Mouse (Mus musculus): ENCODE measurements around the gene Fkbp1a. TPM values are rescaled to one million over a fixed set of nuclear protein-coding genes. Genes with fewer than 3 reads are reported as not detected.

Fkbp1a gene
- 581 and 591 TPM in 2 replicates for polyA plus RNA-seq (2016; fragmentation: Nextera tagmentation; extraction: Ambion mirVana)

DNA sequence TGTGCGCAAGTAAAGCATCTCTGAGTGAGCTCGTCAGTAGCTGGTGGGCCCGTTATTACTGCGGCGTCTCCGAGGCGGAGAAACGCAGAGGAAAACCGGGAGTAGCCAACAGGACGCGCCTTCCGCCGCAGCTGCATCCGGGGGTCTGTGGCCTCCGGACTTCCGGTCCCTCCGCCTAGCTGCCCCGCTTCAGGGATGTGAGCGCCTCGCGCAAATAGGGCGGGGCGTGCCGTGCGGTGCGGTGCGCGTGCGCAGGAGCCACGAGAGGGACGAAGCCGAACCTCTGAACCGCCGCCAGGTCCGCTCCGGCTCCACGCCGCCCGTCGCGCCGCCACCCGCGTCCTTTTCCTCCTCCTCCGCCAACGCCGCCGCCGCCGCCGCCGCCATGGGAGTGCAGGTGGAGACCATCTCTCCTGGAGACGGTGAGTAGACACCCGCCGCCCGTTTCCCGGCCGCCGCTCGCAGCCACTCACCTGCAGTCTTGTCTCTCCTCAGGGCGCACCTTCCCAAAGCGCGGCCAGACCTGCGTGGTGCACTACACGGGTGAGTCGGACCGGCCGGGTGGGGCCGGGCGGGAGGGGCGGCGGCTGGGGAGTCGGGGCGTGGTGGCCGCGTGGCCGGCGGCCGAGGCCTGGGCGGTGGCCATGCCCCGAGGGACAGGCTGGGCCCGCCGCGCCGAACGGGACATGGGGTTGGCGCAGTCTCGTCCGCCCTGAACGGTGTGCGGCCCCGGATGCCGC is at the start of gene Fkbp1a:
Gene Fkbp1a (plus strand): TSS at position 161 of the 740 bp plus-strand sequence.
- WGBS: under 1% methylated on average over 89 of the region's 93 CpGs
- peak within 1 kb of the TSS; percentile 97 for H3K27ac ChIP-seq (replicated peaks)
- peaks cover 35% of the 10 kb centered on the region for H3K4me1 ChIP-seq
- H3K9me3 ChIP-seq (replicated peaks): no peaks in the 10 kb centered on the region
- H3K36me3 ChIP-seq: peaks cover 33% of the 10 kb centered on the region
- H3K4me3 ChIP-seq: peak within 1 kb of the TSS; percentile 98
- DNase-seq (ENCODE audit: low spot score): peak; percentile 96
- H3K27me3 ChIP-seq (ENCODE audit: low read depth, poor library complexity, severe bottlenecking): no peaks in the 10 kb centered on the region

DNA sequence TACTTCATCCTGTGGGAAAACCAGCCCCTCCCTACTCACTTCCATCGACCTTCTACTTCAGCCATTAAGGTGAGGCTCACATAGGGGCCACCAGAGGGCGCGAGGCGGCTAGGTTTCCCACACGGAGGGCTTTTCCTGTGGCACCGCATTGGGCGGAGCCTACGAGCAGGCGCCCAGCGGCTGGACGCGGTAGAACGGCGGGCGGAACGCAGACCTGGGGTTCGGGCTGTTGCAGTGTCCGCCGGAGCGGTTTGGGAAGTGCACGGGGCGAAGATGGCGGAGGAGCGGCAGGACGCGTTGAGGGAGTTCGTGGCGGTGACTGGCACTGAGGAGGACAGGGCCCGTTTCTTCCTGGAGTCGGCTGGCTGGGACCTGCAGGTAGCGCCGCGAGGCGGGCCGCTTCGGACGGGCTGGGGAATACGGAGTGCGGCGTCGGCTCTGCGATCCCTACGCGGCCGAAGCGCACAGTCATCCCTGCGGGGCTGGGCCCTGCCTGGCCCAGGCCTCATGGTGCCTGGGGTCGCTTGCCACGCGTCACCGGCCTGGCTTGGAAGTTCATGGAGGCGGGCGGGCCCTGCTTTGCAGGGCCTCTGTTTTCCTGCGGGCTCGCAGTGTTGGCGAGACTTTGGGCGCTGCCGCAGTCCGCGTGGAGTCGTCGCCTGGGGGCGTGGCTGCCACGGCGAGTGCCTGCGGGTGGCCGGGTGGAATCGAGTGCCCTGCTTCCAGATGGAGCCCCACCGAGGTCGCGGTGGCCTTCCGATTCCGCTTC is 48.1 kb upstream of the Fkbp1a start, which contains the start of gene Nsfl1c:
Gene Nsfl1c (plus strand): TSS at position 148 of the 769 bp plus-strand sequence.
- Histone ChIP-seq H3K4me1 (peaks cover 12% of the 10 kb centered on the region), H3K27me3 (ENCODE audit: low read depth, poor library complexity, severe bottlenecking) (no peaks in the 10 kb centered on the region), H3K27ac (replicated peaks) (peak within 1 kb of the TSS; percentile 90), H3K9me3 (replicated peaks) (no peaks in the 10 kb centered on the region), H3K4me3 (peak within 1 kb of the TSS; percentile 96), H3K36me3 (peaks cover 29% of the 10 kb centered on the region)
- WGBS: under 1% methylated on average over 73 of the region's 73 CpGs
- DNase-seq (ENCODE audit: low spot score): peak; percentile 95

DNA sequence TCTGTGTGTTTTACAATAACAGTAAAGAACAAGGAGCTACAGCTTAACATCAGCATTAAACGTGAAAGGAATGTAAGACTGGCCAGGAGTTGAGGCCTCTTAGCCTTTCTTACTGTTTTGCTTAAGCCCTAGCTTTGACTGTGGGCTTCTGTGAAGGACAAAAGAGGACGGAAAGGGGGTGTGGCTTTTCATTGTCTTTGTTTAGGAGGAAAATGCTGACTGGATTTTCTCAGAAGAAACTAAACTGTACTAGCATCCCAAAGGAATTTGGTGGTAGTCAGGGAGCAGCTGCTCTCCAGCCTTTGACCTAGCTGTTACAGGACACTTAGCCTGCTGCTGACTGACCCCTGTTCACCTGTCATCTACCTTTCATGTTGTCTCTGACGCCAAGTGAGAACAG is 43.9 kb upstream of the Fkbp1a start:
- no peak for DNase-seq (ENCODE audit: low spot score)
- Histone ChIP-seq H3K4me3 (no peak overlapping the region), H3K27me3 (ENCODE audit: low read depth, poor library complexity, severe bottlenecking) (no peaks in the 10 kb centered on the region), H3K4me1 (peaks cover 12% of the 10 kb centered on the region), H3K36me3 (peaks cover 71% of the 10 kb centered on the region), H3K27ac (replicated peaks) (no peak overlapping the region), H3K9me3 (replicated peaks) (no peaks in the 10 kb centered on the region)
- WGBS: 53% methylated on average over 3 of the region's 3 CpGs

DNA sequence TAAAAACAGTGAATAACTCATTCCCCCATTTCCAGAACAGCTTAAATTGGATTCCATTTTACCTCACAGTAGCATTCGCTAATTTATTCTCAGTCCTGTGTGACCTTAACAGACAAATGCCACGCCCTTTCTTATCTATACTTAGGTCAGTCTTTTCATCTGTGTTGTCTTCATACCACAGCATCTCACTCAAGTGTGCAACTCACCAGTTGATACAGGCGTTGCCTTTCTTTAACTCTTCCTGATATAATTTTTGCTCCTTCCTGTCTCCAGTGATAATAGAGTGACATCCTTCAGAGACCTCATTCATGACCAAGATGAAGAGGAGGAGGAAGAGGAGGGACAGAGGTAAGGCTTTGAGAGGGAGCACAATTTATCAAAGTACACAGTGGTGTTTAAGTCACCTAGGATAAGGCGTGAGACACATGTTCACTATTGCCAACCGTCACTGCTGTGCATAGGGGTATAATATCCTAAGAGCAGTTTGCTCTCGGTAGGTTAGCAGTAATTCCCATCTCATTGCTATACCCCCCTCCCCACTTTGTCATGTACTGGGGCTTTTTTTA is 41.8 kb upstream of the Fkbp1a start:
- no peak overlapping the region for H3K27ac ChIP-seq (replicated peaks)
- no peak for DNase-seq (ENCODE audit: low spot score)
- H3K4me3 ChIP-seq: no peak overlapping the region
- peaks cover 92% of the 10 kb centered on the region for H3K36me3 ChIP-seq
- no peaks in the 10 kb centered on the region for H3K9me3 ChIP-seq (replicated peaks)
- 92% methylated on average over 6 of the region's 6 CpGs for WGBS
- peaks cover 3% of the 10 kb centered on the region; the same call in 1 of the 2 replicates for H3K4me1 ChIP-seq
- H3K27me3 ChIP-seq (ENCODE audit: low read depth, poor library complexity, severe bottlenecking): no peaks in the 10 kb centered on the region

DNA sequence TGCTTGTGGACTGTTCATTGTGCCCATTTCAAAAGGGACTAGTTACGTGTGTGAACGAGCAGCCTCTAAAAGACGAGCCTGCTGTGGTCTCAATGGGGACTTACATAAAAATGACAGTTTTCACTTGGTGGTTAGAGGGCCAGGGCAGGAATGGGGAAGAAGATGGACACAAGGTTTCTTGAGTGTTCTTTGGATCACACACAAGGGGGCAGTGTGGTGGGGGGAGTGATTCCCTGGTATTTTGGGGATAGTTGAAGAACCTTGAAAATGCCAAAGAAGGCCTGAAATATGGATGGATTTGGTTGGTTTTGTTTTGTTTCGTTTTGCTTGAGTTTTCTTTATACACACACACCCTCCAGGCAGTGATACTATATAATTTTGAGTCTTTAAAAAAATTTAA is 38.1 kb upstream of the Fkbp1a start:
- Histone ChIP-seq H3K27me3 (ENCODE audit: low read depth, poor library complexity, severe bottlenecking) (no peaks in the 10 kb centered on the region), H3K27ac (replicated peaks) (no peak overlapping the region), H3K4me3 (no peak overlapping the region), H3K36me3 (peaks cover 99% of the 10 kb centered on the region), H3K9me3 (replicated peaks) (no peaks in the 10 kb centered on the region), H3K4me1 (no peaks in the 10 kb centered on the region)
- WGBS: 92% methylated on average over 4 of the region's 4 CpGs
- DNase-seq (ENCODE audit: low spot score): no peak

DNA sequence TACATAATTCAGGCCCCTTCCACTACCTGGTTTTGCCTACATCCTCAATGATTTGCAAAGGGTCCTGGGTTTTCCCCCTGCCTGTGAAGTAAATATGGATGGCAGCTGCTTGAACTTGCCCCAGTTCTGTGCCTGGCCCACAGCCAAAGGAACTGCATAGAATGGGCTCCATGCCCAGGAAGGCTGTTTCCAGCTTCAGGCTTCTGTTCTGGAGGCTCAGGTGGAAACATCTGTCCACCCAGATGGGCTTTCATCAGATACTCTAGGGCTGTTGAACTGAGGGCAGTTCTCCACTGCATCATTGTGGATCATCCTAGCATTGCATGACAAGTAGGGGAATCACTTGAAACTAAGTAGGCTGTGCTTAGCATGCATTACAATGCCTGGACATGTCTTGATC is 30.1 kb upstream of the Fkbp1a start:
- Histone ChIP-seq H3K4me3 (no peak overlapping the region), H3K9me3 (replicated peaks) (no peaks in the 10 kb centered on the region), H3K36me3 (peaks cover 99% of the 10 kb centered on the region), H3K27ac (replicated peaks) (no peak overlapping the region), H3K27me3 (ENCODE audit: low read depth, poor library complexity, severe bottlenecking) (no peaks in the 10 kb centered on the region), H3K4me1 (no peaks in the 10 kb centered on the region)
- no peak for DNase-seq (ENCODE audit: low spot score)

DNA sequence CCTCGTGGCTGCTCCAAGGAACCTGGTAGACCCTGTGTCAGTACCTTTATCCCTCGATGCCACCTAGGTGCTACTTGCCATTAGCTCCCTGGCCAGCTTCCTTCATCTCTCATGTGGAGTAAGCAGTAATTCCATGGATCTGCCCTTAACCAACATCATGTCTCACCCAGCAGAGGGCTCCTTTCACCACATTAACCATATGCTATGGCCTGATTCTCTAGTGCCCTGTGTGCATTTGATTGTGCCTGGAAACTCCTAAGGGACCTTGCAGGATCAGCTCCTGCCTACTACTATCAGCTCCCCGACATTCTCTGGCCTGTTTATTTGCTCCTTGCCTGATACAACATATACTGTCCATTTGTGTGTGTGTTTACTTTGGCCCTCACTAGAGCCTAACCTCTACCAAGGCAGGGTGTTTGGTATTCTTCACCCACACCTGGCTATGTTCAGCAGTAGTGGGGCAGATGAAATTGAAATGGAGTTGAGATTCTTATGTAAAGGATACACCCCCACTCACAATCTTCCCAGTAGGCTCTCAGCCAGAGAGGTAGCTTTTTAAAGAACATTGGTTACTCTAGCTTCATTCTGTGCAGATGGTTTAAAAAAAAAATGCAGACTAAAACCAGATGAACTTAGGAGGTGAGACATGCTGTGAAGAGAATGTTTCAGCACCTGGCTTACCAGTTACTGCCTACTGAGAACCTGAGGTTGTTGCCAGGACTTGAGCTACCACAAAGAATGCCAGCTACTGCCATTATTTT is 28.6 kb upstream of the Fkbp1a start:
- Histone ChIP-seq H3K27me3 (ENCODE audit: low read depth, poor library complexity, severe bottlenecking) (no peaks in the 10 kb centered on the region), H3K27ac (replicated peaks) (no peak overlapping the region), H3K36me3 (peaks cover 92% of the 10 kb centered on the region), H3K4me3 (no peak overlapping the region), H3K4me1 (no peaks in the 10 kb centered on the region), H3K9me3 (replicated peaks) (no peaks in the 10 kb centered on the region)
- DNase-seq (ENCODE audit: low spot score): no peak
- 92% methylated on average over 3 of the region's 3 CpGs for WGBS

DNA sequence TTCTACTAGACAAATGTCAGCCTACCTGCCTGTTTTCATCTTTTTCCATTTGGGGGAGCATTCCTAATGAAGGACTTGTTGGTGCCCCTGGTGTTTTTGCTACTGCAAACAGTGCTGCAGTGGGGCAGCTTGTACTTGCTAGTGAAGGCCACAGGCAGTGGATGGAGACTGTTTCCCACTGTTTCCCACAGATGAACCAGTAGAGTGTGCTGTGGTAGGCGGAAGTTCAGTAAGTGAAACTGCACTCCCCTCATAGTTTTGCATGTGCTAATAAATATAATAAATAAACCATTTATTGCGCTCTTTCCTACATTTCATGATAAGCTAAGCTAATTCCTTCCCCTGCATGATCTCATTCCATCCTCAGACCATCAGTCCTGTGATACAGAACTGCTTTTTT is 23.3 kb upstream of the Fkbp1a start:
- Histone ChIP-seq H3K9me3 (replicated peaks) (no peaks in the 10 kb centered on the region), H3K4me3 (no peak overlapping the region), H3K4me1 (no peaks in the 10 kb centered on the region), H3K36me3 (peaks cover 65% of the 10 kb centered on the region), H3K27ac (replicated peaks) (no peak overlapping the region), H3K27me3 (ENCODE audit: low read depth, poor library complexity, severe bottlenecking) (no peaks in the 10 kb centered on the region)
- 87% methylated on average over 2 of the region's 2 CpGs for WGBS
- DNase-seq (ENCODE audit: low spot score): no peak

DNA sequence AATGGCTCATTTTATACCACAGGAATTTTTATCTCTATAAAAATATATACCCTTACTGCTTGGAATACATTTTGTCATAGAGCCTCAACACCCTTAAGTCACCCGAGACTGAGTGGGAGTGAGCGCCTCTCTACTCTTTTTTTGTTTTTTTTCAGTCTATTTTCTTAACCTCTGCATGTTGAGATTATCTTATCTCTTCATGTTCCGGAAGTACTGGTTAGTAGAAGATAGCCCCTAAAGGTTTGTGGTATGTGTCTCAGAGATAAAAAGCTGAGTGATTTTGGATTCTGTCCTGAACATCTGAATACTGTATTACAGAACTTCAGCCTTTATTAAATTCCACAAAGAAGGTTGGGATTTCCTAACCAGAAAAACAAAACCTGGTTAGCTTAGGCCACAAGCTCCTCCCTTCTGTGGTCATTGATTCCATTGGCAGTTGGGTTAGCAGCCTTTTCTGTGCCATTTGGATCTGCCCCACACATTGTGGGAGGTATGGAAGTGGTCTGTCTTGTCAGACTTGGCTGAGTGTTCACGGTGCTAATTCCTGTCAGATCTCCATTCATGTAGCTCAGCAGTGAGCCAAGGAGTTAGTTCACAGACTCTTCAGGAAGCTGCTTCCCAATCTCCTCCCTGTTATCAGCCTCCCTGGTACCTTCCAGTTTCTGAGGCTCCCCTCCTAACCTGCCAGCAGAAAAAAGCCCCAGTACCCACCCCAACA is 17.8 kb upstream of the Fkbp1a start:
- 72% methylated on average over 4 of the region's 4 CpGs for WGBS
- H3K9me3 ChIP-seq (replicated peaks): no peaks in the 10 kb centered on the region
- DNase-seq (ENCODE audit: low spot score): no peak
- H3K36me3 ChIP-seq: peaks cover 20% of the 10 kb centered on the region
- H3K4me3 ChIP-seq: no peak overlapping the region
- H3K4me1 ChIP-seq: no peaks in the 10 kb centered on the region
- no peak overlapping the region for H3K27ac ChIP-seq (replicated peaks)
- H3K27me3 ChIP-seq (ENCODE audit: low read depth, poor library complexity, severe bottlenecking): no peaks in the 10 kb centered on the region

DNA sequence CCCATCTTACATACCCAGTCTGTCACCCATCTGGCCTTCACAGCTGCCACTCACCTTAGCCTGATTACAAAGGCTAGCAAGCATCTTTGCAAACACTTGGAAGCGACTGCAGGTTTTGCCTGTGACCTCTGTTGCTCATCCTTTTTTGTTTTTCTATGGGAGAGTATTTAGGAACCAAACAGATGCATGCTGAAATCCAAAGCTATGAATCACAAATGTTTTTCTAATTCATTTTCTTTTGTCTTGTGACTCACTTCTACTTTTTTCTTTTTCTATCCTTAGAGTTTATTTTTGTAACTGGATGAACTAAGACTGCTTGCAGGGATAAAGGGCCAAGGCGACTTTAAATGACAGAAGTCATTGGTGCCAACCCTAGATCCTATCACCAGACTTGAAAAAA is 16.8 kb upstream of the Fkbp1a start:
- no peaks in the 10 kb centered on the region for H3K27me3 ChIP-seq (ENCODE audit: low read depth, poor library complexity, severe bottlenecking)
- no peak overlapping the region for H3K27ac ChIP-seq (replicated peaks)
- H3K4me3 ChIP-seq: no peak overlapping the region
- no peaks in the 10 kb centered on the region for H3K9me3 ChIP-seq (replicated peaks)
- WGBS: 74% methylated on average over 2 of the region's 2 CpGs
- H3K36me3 ChIP-seq: peaks cover 10% of the 10 kb centered on the region
- H3K4me1 ChIP-seq: no peaks in the 10 kb centered on the region
- DNase-seq (ENCODE audit: low spot score): no peak

DNA sequence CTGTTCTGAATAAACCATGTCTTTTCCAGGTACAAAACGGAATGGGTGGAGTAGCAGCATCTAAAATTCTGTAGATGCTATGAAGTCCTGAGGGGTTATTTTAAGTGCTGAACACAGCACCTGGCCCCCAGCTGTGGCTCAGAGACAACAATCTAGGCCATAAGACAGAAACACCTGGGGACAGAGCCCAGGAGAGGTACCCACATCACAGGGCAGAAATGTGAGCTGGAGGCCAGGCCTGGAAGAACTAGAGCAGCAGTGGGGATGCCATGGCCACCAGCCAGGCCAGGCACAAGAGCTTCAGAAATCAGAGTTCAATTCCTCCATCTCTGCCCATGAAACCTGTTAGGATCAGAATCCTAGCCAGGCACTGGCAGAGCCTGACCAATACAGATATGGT is 14.2 kb upstream of the Fkbp1a start:
- Histone ChIP-seq H3K4me3 (no peak overlapping the region), H3K27ac (replicated peaks) (no peak overlapping the region), H3K4me1 (no peaks in the 10 kb centered on the region), H3K27me3 (ENCODE audit: low read depth, poor library complexity, severe bottlenecking) (no peaks in the 10 kb centered on the region), H3K36me3 (no peaks in the 10 kb centered on the region), H3K9me3 (replicated peaks) (no peaks in the 10 kb centered on the region)
- 84% methylated on average over 1 of the region's 1 CpGs for WGBS
- no peak for DNase-seq (ENCODE audit: low spot score)

DNA sequence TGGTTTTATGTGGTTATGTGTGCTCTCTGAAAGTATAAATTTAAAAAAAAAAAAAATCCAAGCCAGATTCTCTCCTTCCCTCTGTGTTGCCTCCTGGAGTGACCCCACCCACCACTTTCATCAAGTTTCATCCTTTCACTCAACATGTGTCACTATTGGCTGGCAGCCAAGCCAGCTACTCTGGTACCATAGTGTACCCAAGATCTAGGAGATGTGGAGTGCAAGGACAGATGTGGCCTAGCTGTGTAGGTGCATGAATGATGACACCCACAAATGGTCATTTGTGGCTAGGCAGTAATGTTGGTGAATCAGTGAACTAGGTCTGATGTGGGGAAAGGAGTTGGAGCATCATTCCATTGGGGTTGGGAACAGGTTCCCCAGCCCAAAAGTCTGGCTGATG is 13.1 kb upstream of the Fkbp1a start:
- Histone ChIP-seq H3K27ac (replicated peaks) (no peak overlapping the region), H3K27me3 (ENCODE audit: low read depth, poor library complexity, severe bottlenecking) (no peaks in the 10 kb centered on the region), H3K36me3 (no peaks in the 10 kb centered on the region), H3K9me3 (replicated peaks) (no peaks in the 10 kb centered on the region), H3K4me3 (no peak overlapping the region), H3K4me1 (no peaks in the 10 kb centered on the region)
- no peak for DNase-seq (ENCODE audit: low spot score)
